Mouse (Mus musculus) embryonic facial prominence, embryonic 14.5 days (tissue): ENCODE data around the gene Sycn. TPM values are rescaled to one million over a fixed set of nuclear protein-coding genes. Genes with fewer than 3 reads are reported as not detected.
A peak's percentile ranks its signal among the peaks of the same experiment; 100 is the strongest.
"Not testable (repeated sequence)": the region's sequence is repeated elsewhere in the genome, so short reads cannot be mapped to it uniquely, and the experiment has no call there.

Experiments used
- ATAC-seq: fragments of 200-750 bp; cut with Nextera tagmentation; 2 replicates; pipeline ENCODE4 v1.8.0; 2017; ENCODE audit warnings: low read depth, moderate number of reproducible peaks, moderate TSS enrichment
- DNase-seq: peaks from one replicate; pipeline ENCODE4 v3.0.0-alpha.2; 2015; ENCODE audit warnings: low spot score
- H3K27ac ChIP-seq: fragments of 300-500 bp; sonication (generic); replicated peaks from 2 replicates; pipeline ENCODE4 v1.5.1; 2014; ENCODE audit warnings: low read depth, mild to moderate bottlenecking, low read length, moderate library complexity
- H3K27me3 ChIP-seq: fragments of 300-500 bp; sonication (generic); replicated peaks from 2 replicates; pipeline ENCODE4 v1.6.1; 2014; ENCODE audit warnings: low read length; ENCODE audit not compliant: control insufficient read depth, insufficient read depth
- H3K36me3 ChIP-seq: fragments of 300-500 bp; sonication (generic); 2 replicates; pipeline ENCODE4 v1.6.1; 2014; ENCODE audit warnings: low read length, mixed read lengths; ENCODE audit not compliant: control insufficient read depth, insufficient read depth
- H3K4me1 ChIP-seq: fragments of 300-500 bp; sonication (generic); 2 replicates; pipeline ENCODE4 v1.6.1; 2014; ENCODE audit warnings: antibody characterized with exemption, low read length; ENCODE audit not compliant: control insufficient read depth, insufficient read depth
- H3K4me2 ChIP-seq: fragments of 300-500 bp; sonication (generic); 2 replicates; pipeline ENCODE4 v1.6.1; 2014; ENCODE audit warnings: low read depth, mild to moderate bottlenecking, low read length, moderate library complexity, mixed read lengths
- H3K4me3 ChIP-seq: fragments of 300-500 bp; sonication (generic); 2 replicates; pipeline ENCODE4 v1.5.1; 2014; ENCODE audit warnings: low read depth, mild to moderate bottlenecking, low read length
- H3K9ac ChIP-seq: fragments of 300-500 bp; sonication (generic); 2 replicates; pipeline ENCODE4 v1.6.1; 2014; ENCODE audit warnings: low read depth, mild to moderate bottlenecking, low read length, moderate library complexity, mixed read lengths
- H3K9me3 ChIP-seq: fragments of 300-500 bp; sonication (generic); 2 replicates; pipeline ENCODE4 v1.6.1; 2016; ENCODE audit warnings: low read length; ENCODE audit not compliant: control insufficient read depth
- WGBS: fragments of 180-500 bp; shearing (Covaris S2); extraction: QIAGEN DNeasy Blood & Tissue Kit; methylation state at CpG from one replicate; pipeline ENCODE4 v1.1.7; 2014; 5-methylcytosine and 5-hydroxymethylcytosine counted together
- polyA plus RNA-seq: library from polyadenylated mRNA; unstranded; fragments of >200 nt; fragmentation: Nextera tagmentation; extraction: Ambion mirVana; gene quantifications from 2 replicates; pipeline ENCODE4 v1.2.1, GENCODE M21; 2014

Sycn gene
- polyA plus RNA-seq: not detected in 2 replicates

- DNase-seq (no peak), ATAC-seq (no peak)
- Histone ChIP-seq H3K4me2 (no peak within 1 kb of the TSS), H3K27me3 (peaks cover 17% of the 10 kb centered on the region), H3K4me1 (no peaks in the 10 kb centered on the region), H3K9me3 (no peaks in the 10 kb centered on the region), H3K27ac (no peak within 1 kb of the TSS), H3K36me3 (no peaks in the 10 kb centered on the region), H3K4me3 (no peak within 1 kb of the TSS), H3K9ac (no peak within 1 kb of the TSS)
- WGBS: 71% methylated on average over 4 of the region's 4 CpGs
Measured at GRCm38 (mm10) chr7:28540526-28540925, at the start of gene Sycn. Sycn (plus strand) TSS chr7:28540885.

GRCm38 (mm10) chr7:28490903-28491302 lies 49.8 kb upstream of the Sycn start:
- DNase-seq (no peak), ATAC-seq (no peak)
- Histone ChIP-seq H3K27ac (no peak overlapping the region), H3K9ac (no peak overlapping the region), H3K4me2 (peak overlapping the region; percentile 12; the same call in 1 of the 2 replicates), H3K36me3 (no peaks in the 10 kb centered on the region), H3K4me1 (no peaks in the 10 kb centered on the region), H3K9me3 (no peaks in the 10 kb centered on the region), H3K4me3 (no peak overlapping the region), H3K27me3 (no peaks in the 10 kb centered on the region; the same call in 1 of the 2 replicates)
- WGBS: 45% methylated on average over 11 of the region's 14 CpGs

- no peak for DNase-seq
- H3K27me3 ChIP-seq: no peaks in the 10 kb centered on the region; the same call in 1 of the 2 replicates
- H3K27ac ChIP-seq: no peak overlapping the region
- H3K4me2 ChIP-seq: no peak overlapping the region
- ATAC-seq: no peak
- H3K9ac ChIP-seq: no peak overlapping the region
- no peaks in the 10 kb centered on the region for H3K4me1 ChIP-seq
- no peaks in the 10 kb centered on the region for H3K36me3 ChIP-seq
- H3K9me3 ChIP-seq: no peaks in the 10 kb centered on the region
- 75% methylated on average over 8 of the region's 8 CpGs for WGBS
- no peak overlapping the region for H3K4me3 ChIP-seq
Measured at GRCm38 (mm10) chr7:28492310-28492709, 48.4 kb upstream of the Sycn start.

- DNase-seq (no peak), ATAC-seq (no peak)
- Histone ChIP-seq H3K27ac (no peak overlapping the region), H3K27me3 (no peaks in the 10 kb centered on the region), H3K9ac (no peak overlapping the region), H3K9me3 (no peaks in the 10 kb centered on the region), H3K36me3 (no peaks in the 10 kb centered on the region), H3K4me2 (no peak overlapping the region), H3K4me1 (no peaks in the 10 kb centered on the region), H3K4me3 (no peak overlapping the region)
- 83% methylated on average over 11 of the region's 11 CpGs for WGBS
Measured at GRCm38 (mm10) chr7:28495426-28495825, 45.3 kb upstream of the Sycn start.

- 5% methylated on average over 5 of the region's 5 CpGs for WGBS
- Histone ChIP-seq H3K27ac (no peak overlapping the region), H3K9me3 (peaks cover 4% of the 10 kb centered on the region; the same call in 1 of the 2 replicates), H3K4me3 (no peak overlapping the region), H3K4me2 (no peak overlapping the region), H3K9ac (no peak overlapping the region), H3K4me1 (no peaks in the 10 kb centered on the region), H3K36me3 (no peaks in the 10 kb centered on the region), H3K27me3 (no peaks in the 10 kb centered on the region)
- ATAC-seq (no peak), DNase-seq (peak; percentile 47)
Measured at GRCm38 (mm10) chr7:28505585-28505984, 35.1 kb upstream of the Sycn start.

GRCm38 (mm10) chr7:28509121-28509520 lies 31.6 kb upstream of the Sycn start:
- DNase-seq, H3K27ac ChIP-seq: not testable (repeated sequence)
- 58% methylated on average over 2 of the region's 2 CpGs for WGBS

GRCm38 (mm10) chr7:28510405-28510974 lies 30.2 kb upstream of the Sycn start, which contains the start of gene Ifnl2:
Ifnl2 (minus strand) TSS chr7:28510455.
- H3K27ac ChIP-seq, H3K9me3 ChIP-seq, H3K4me2 ChIP-seq, H3K4me1 ChIP-seq, ATAC-seq, H3K9ac ChIP-seq, DNase-seq, H3K27me3 ChIP-seq, H3K4me3 ChIP-seq, H3K36me3 ChIP-seq: not testable (repeated sequence)
- 58% methylated on average over 7 of the region's 8 CpGs for WGBS

More at GRCm38 (mm10) chr7:28509121-28509520, 31.6 kb upstream of the Sycn start:
- not testable (repeated sequence) for ATAC-seq, H3K4me2 ChIP-seq, H3K9ac ChIP-seq, H3K9me3 ChIP-seq, H3K4me1 ChIP-seq, H3K4me3 ChIP-seq, H3K36me3 ChIP-seq, H3K27me3 ChIP-seq

GRCm38 (mm10) chr7:28511441-28511840 lies 29.2 kb upstream of the Sycn start:
- Histone ChIP-seq H3K27ac (no peak overlapping the region), H3K4me2 (no peak overlapping the region), H3K9me3 (no peaks in the 10 kb centered on the region), H3K4me3 (no peak overlapping the region), H3K4me1 (no peaks in the 10 kb centered on the region), H3K36me3 (no peaks in the 10 kb centered on the region), H3K27me3 (no peaks in the 10 kb centered on the region), H3K9ac (no peak overlapping the region)
- DNase-seq (no peak), ATAC-seq (no peak)
- 66% methylated on average over 8 of the region's 8 CpGs for WGBS

GRCm38 (mm10) chr7:28522536-28522935 lies 18.1 kb upstream of the Sycn start, which contains the start of gene Ifnl3:
Ifnl3 (plus strand) TSS chr7:28522836.
- 72% methylated on average over 5 of the region's 6 CpGs for WGBS

More at GRCm38 (mm10) chr7:28522536-28522935, 18.1 kb upstream of the Sycn start, which contains the start of gene Ifnl3:
- not testable (repeated sequence) for H3K36me3 ChIP-seq, H3K9me3 ChIP-seq, H3K27ac ChIP-seq, H3K4me1 ChIP-seq, H3K4me2 ChIP-seq, H3K9ac ChIP-seq, H3K27me3 ChIP-seq, H3K4me3 ChIP-seq, ATAC-seq, DNase-seq
